Mouse (Mus musculus): ENCODE data around the gene Hist1h2ad. TPM values are rescaled to one million over a fixed set of nuclear protein-coding genes. Genes with fewer than 3 reads are reported as not detected.
"Not testable (repeated sequence)": the region's sequence is repeated elsewhere in the genome, so short reads cannot be mapped to it uniquely, and the experiment has no call there.

Gene Hist1h2ad
- polyA plus RNA-seq, 1 experiment from 2014 or later: 1.1 TPM

DNA sequence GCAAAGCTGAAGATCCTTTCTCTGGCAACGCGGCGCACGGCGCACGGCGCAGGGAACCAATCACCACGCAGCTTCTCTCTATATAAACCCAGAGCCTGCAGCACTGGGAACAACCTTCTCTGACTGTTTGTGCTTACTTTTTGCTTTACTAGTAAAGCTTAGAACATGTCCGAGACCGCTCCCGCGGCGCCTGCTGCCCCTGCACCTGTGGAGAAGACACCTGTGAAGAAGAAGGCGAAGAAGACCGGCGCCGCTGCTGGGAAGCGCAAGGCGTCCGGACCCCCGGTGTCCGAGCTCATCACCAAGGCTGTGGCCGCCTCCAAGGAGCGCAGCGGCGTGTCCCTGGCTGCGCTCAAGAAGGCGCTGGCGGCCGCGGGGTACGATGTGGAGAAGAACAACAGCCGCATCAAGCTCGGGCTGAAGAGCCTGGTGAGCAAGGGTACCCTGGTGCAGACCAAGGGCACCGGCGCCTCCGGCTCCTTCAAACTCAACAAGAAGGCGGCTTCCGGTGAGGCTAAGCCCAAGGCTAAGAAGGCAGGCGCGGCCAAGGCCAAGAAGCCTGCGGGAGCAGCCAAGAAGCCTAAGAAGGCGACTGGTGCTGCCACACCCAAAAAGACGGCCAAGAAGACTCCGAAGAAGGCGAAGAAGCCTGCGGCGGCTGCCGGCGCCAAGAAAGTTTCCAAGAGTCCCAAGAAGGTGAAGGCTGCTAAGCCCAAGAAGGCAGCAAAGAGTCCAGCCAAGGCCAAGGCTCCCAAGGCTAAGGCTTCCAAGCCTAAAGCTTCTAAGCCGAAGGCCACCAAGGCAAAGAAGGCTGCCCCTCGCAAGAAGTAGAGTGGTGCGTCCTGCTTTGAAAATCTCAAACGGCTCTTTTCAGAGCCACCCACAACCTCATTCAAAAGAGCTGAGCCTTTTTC lies 19.0 kb upstream of the Hist1h2ad start:
- Histone ChIP-seq H3K9ac (peak overlapping the region; percentile 98), H3K9me3 (replicated peaks) (no peaks in the 10 kb centered on the region), H3K4me1 (replicated peaks) (peaks cover 9% of the 10 kb centered on the region), H3K4me3 (peak overlapping the region; percentile 71), H3K27me3 (replicated peaks) (no peaks in the 10 kb centered on the region), H3K27ac (ENCODE audit: poor library complexity, severe bottlenecking) (peak overlapping the region; percentile 99), H3K36me3 (no peaks in the 10 kb centered on the region), H3K4me2 (peak overlapping the region; percentile 100)
- peak; percentile 86 for ATAC-seq (ENCODE audit: insufficient number of reproducible peaks, low FRiP score)
- under 1% methylated on average over 54 of the region's 54 CpGs for WGBS

DNA sequence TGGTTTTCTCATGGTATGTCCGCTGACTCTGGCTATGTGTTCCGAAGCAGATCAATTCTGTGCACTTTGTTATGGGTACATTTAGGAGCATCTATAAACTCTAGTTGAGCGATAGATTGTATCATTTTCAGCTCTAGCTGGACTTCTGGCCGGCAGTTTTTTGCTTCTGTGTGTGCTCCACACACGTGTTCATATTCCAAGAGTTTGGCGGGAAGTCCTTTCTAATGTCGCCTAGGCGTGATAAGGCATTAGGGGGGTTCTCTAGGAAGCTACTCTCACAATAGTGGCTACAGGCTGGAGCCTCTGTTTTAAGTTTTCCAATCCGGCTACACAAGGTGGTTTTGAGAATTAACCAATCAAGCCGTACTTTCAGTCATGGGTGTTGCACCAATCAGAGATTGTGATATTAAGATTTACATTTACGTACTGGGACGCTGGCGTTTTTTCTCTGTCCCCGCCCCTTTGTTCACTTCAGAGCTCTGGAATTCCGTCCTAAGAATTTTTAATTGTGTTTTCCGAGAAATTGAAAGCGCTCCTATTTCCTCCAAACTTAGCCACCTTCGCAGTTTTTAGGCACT lies 18.3 kb upstream of the Hist1h2ad start:
- Histone ChIP-seq H3K9ac (peak overlapping the region; percentile 98), H3K27ac (ENCODE audit: poor library complexity, severe bottlenecking) (peak overlapping the region; percentile 99), H3K4me2 (peak overlapping the region; percentile 100), H3K27me3 (replicated peaks) (no peaks in the 10 kb centered on the region), H3K36me3 (no peaks in the 10 kb centered on the region), H3K9me3 (replicated peaks) (no peaks in the 10 kb centered on the region), H3K4me3 (peak overlapping the region; percentile 71), H3K4me1 (replicated peaks) (peaks cover 5% of the 10 kb centered on the region; the same call in 1 of the 2 replicates)
- under 1% methylated on average over 18 of the region's 18 CpGs for WGBS
- ATAC-seq (ENCODE audit: insufficient number of reproducible peaks, low FRiP score): peak; percentile 69

DNA sequence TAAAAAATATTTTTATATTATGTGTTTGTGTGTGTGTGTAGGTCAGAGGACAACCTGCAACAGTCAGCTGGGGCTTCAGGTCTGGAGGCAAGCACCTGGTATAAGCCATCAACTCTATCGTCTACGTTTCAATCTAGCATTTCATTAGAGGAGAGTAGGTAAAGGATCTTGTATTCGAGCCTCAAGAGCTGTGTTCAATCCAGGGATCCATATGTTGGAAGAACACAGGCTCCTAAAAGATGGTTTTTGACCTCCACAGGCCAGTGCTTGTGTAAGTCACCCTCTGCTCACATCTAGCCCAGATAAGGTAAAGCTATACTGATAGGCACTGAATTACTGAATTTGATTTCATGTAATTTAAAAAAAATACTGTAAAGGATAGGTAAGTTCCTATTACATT lies 17.3 kb upstream of the Hist1h2ad start:
- H3K9me3 ChIP-seq (replicated peaks): no peaks in the 10 kb centered on the region
- 71% methylated on average over 3 of the region's 3 CpGs for WGBS
- H3K4me1 ChIP-seq (replicated peaks): peaks cover 5% of the 10 kb centered on the region; the same call in 1 of the 2 replicates
- peak overlapping the region; percentile 34; the same call in 1 of the 2 replicates for H3K4me2 ChIP-seq
- H3K27ac ChIP-seq (ENCODE audit: poor library complexity, severe bottlenecking): peak overlapping the region; percentile 43; the same call in 1 of the 2 replicates
- ATAC-seq (ENCODE audit: insufficient number of reproducible peaks, low FRiP score): no peak
- no peaks in the 10 kb centered on the region for H3K36me3 ChIP-seq
- H3K4me3 ChIP-seq: no peak overlapping the region
- no peak overlapping the region for H3K9ac ChIP-seq
- no peaks in the 10 kb centered on the region for H3K27me3 ChIP-seq (replicated peaks)

DNA sequence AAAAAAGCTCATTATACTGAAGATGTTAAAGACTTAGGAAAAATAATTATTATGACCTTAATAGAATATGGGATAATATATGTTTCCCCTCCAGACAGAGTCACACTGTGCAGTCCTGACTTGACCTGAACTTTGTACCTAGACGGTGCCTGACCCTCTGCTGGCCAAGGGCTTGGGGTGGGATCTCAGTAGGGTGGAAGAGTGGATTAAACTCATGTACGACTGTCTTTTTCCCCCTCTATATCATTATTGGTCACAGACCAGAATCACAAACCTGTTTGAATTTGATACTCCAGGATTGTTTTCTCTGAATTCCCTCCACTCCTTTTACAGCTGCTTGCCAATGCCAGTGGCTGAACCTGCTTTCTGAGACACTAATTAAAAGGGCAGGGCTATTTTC lies 13.5 kb upstream of the Hist1h2ad start:
- H3K9ac ChIP-seq; H3K4me3 ChIP-seq; H3K27me3 ChIP-seq (replicated peaks); H3K36me3 ChIP-seq; ATAC-seq (ENCODE audit: insufficient number of reproducible peaks, low FRiP score); H3K4me1 ChIP-seq (replicated peaks); H3K9me3 ChIP-seq (replicated peaks): not testable (repeated sequence)
- peak overlapping the region; percentile 40 for H3K4me2 ChIP-seq
- WGBS: 38% methylated on average over 2 of the region's 2 CpGs
- H3K27ac ChIP-seq (ENCODE audit: poor library complexity, severe bottlenecking): peak overlapping the region; percentile 38; the same call in 1 of the 2 replicates

DNA sequence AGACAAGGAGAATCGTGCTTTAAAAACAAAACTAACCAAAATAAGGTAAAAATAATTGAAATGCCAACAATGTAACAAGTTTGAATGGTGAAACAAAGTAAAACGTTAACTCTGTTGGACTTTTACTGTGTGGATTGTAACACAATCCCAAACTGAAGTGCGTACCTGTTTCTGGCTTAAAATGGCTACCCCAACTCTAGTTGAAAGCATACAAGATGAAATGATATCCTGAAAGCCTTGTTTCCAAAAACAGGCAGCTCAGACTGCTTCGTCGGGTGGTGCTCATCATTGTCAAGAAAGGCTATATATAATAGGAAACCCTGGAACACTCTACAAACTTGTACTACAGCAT lies 12.7 kb upstream of the Hist1h2ad start:
- ATAC-seq (ENCODE audit: insufficient number of reproducible peaks, low FRiP score); H3K4me1 ChIP-seq (replicated peaks); H3K36me3 ChIP-seq; H3K27me3 ChIP-seq (replicated peaks); H3K9me3 ChIP-seq (replicated peaks): not testable (repeated sequence)
- WGBS: 0% methylated on average over 2 of the region's 5 CpGs
- Histone ChIP-seq H3K4me3 (peak overlapping the region; percentile 52), H3K9ac (peak overlapping the region; percentile 73), H3K4me2 (peak overlapping the region; percentile 78), H3K27ac (ENCODE audit: poor library complexity, severe bottlenecking) (peak overlapping the region; percentile 98)

DNA sequence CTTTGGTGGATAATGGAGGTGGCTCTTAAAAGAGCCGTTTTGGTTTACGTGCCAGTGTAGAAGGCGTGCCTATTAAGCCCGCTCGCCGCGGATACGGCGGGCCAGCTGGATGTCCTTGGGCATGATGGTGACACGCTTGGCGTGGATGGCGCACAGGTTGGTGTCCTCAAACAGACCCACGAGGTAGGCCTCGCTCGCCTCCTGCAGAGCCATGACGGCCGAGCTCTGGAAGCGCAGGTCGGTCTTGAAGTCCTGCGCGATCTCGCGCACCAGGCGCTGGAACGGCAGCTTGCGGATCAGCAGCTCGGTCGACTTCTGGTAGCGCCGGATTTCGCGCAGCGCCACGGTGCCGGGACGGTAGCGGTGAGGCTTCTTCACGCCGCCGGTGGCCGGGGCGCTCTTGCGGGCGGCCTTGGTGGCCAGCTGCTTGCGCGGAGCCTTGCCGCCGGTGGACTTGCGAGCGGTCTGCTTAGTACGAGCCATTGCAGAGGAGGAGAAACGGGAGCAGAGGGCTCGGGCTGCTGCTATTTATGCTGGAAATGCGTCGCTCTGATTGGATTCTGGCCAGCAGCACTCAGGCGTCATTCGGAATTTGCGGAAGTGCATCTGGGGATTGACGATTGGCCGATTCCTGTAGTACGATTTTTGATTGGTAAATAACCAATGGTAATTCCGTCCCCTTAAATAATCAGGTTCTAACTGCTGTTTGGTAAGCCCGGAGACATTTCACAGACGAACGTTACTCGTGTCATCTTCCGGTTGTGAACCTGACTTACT lies 12.1 kb upstream of the Hist1h2ad start, which contains the start of gene Hist1h3e:
TSS of gene Hist1h3e (minus strand) at position 487 of the 777 bp plus-strand sequence.
- H3K36me3 ChIP-seq; H3K27me3 ChIP-seq (replicated peaks); H3K4me1 ChIP-seq (replicated peaks); H3K9me3 ChIP-seq (replicated peaks): not testable (repeated sequence)
- peak within 1 kb of the TSS; percentile 52 for H3K4me3 ChIP-seq
- WGBS: under 1% methylated on average over 67 of the region's 67 CpGs
- H3K9ac ChIP-seq: peak within 1 kb of the TSS; percentile 73
- H3K27ac ChIP-seq (ENCODE audit: poor library complexity, severe bottlenecking): peak within 1 kb of the TSS; percentile 98
- peak; percentile 93 for ATAC-seq (ENCODE audit: insufficient number of reproducible peaks, low FRiP score)
- peak within 1 kb of the TSS; percentile 78 for H3K4me2 ChIP-seq

DNA sequence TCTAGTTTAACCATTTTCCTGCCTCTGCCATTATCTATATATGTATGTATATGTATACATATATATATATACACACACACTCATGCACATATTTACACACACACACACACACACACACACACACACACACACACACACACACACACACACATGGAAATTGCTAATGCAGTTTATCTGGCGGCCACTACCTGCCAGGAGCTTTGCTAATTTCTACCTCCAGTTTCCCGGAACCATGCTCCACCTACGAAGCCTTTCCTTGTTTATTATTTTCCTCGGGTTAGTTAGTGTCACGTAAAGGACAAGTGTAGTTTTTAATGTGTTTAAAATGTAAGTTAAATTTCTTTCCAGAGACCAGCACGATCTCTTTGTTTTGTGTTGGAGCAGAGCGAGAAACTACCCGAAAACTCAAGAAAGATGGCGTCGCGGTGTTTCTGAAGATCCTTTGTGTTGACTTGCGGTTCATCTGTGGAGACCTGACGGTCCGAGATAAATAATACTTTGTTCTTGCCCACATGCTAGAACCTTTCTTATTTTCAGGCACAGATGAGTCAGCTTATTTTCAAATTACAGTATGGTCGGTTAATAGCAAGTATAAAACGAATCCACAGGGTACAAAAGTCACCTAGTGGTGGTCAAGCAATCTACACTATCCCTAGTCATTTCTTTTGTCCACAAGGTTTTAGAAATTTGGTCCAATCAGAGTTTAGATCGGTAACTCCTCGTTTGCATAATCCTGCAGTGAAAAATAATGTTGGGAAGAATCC lies 11.3 kb upstream of the Hist1h2ad start:
- H3K4me2 ChIP-seq: peak overlapping the region; percentile 78
- H3K9ac ChIP-seq: peak overlapping the region; percentile 62; the same call in 1 of the 2 replicates
- no peaks in the 10 kb centered on the region for H3K27me3 ChIP-seq (replicated peaks)
- no peaks in the 10 kb centered on the region for H3K9me3 ChIP-seq (replicated peaks)
- H3K4me1 ChIP-seq (replicated peaks): no peaks in the 10 kb centered on the region
- H3K27ac ChIP-seq (ENCODE audit: poor library complexity, severe bottlenecking): peak overlapping the region; percentile 98
- ATAC-seq (ENCODE audit: insufficient number of reproducible peaks, low FRiP score): peak; percentile 56
- H3K4me3 ChIP-seq: peak overlapping the region; percentile 52
- H3K36me3 ChIP-seq: no peaks in the 10 kb centered on the region
- WGBS: 6% methylated on average over 18 of the region's 18 CpGs

DNA sequence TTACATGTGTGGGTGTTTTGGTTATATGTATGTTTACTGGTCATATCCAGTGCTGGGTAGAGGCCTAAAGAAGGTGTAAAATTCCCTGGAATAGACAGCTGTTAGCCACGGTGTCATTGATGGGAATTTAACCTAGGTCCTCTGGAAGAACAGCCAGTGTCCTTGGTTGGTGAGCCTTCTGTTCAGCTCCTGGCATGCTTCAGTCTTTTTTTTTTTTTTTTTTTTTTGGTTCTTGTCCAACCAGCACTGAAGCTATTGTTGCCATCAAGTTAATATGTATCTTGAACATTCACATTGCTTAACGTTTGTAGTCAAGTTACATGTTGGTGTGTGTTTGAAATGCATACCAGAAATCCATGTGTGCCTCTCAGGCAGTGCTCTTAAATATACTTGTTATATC lies 9.7 kb upstream of the Hist1h2ad start:
- Histone ChIP-seq H3K9ac (no peak overlapping the region), H3K27ac (ENCODE audit: poor library complexity, severe bottlenecking) (no peak overlapping the region), H3K36me3 (no peaks in the 10 kb centered on the region), H3K4me1 (replicated peaks) (no peaks in the 10 kb centered on the region), H3K4me2 (no peak overlapping the region), H3K27me3 (replicated peaks) (no peaks in the 10 kb centered on the region), H3K9me3 (replicated peaks) (no peaks in the 10 kb centered on the region), H3K4me3 (no peak overlapping the region)
- 91% methylated on average over 2 of the region's 2 CpGs for WGBS
- no peak for ATAC-seq (ENCODE audit: insufficient number of reproducible peaks, low FRiP score)

DNA sequence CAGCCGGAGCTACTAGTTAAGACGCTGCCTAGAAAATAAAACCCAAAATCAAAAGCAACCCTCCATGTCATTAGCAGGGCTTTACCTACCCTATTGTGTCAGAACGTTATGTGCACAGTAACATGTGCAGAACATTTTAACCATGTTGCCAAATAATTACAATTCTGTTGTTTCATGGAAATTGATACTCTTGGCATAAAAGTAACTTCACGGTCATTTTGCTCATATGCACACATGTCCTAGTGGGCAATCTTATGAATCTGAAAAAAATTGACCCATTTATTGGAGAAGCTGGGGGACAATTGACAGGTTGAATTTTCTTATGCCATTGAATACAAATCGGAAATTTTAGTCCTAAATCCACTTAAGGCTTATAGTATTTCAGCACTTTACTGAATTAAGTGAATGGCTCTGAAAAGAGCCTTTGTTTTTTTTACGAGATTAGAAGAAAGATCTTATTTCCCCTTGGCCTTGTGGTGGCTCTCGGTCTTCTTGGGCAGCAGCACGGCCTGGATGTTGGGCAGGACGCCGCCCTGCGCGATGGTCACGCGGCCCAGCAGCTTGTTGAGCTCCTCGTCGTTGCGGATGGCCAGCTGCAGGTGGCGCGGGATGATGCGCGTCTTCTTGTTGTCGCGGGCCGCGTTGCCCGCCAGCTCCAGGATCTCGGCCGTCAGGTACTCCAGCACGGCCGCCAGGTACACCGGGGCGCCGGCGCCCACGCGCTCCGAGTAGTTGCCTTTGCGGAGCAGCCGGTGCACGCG lies 3.7 kb upstream of the Hist1h2ad start:
- not testable (repeated sequence) for ATAC-seq (ENCODE audit: insufficient number of reproducible peaks, low FRiP score); H3K27me3 ChIP-seq (replicated peaks); H3K4me1 ChIP-seq (replicated peaks); H3K36me3 ChIP-seq; H3K9me3 ChIP-seq (replicated peaks)
- WGBS: 3% methylated on average over 23 of the region's 41 CpGs
- H3K27ac ChIP-seq (ENCODE audit: poor library complexity, severe bottlenecking): peak overlapping the region; percentile 97
- peak overlapping the region; percentile 67; the same call in 1 of the 2 replicates for H3K9ac ChIP-seq
- H3K4me2 ChIP-seq: peak overlapping the region; percentile 70
- peak overlapping the region; percentile 60 for H3K4me3 ChIP-seq

DNA sequence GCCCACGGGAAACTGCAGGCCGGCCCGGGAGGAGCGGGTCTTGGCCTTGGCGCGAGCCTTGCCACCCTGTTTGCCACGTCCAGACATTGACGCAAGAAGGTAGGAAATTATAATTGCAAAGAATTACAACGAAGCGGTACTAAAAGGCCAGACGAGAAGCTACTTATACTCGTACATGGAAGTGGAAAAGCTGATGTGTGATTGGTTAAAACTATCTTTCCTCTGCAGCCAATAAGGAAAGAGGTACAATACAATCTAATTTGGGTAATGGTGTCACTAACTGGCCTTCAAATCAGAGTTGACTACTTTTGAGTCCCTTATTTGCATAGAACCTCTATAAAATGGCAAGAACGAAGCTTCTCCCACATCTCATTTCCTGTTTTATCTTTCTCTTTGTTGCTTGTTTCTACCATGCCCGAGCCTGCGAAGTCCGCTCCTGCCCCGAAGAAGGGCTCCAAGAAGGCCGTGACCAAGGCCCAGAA lies 3.1 kb upstream of the Hist1h2ad start, which contains the start of the genes Hist1h2ae and Hist1h2bg:
TSS of gene Hist1h2ae (minus strand) at position 199 of the 482 bp plus-strand sequence.
TSS of gene Hist1h2bg (plus strand) at position 375 of the 482 bp plus-strand sequence.
- peaks cover 8% of the 10 kb centered on the region for H3K4me1 ChIP-seq (replicated peaks)
- peak within 1 kb of the TSS; percentile 97 for H3K27ac ChIP-seq (ENCODE audit: poor library complexity, severe bottlenecking)
- peak within 1 kb of the TSS; percentile 60 for H3K4me3 ChIP-seq
- ATAC-seq (ENCODE audit: insufficient number of reproducible peaks, low FRiP score): peak; percentile 86
- no peaks in the 10 kb centered on the region for H3K9me3 ChIP-seq (replicated peaks)
- H3K9ac ChIP-seq: peak within 1 kb of the TSS; percentile 81
- 0% methylated on average over 18 of the region's 18 CpGs for WGBS
- no peaks in the 10 kb centered on the region for H3K36me3 ChIP-seq
- H3K27me3 ChIP-seq (replicated peaks): no peaks in the 10 kb centered on the region
- peak within 1 kb of the TSS; percentile 70 for H3K4me2 ChIP-seq
